Mouse (Mus musculus) heart, embryonic 10.5 days (tissue): ENCODE measurements at regions not wholly inside any gene's neighbourhood (a gene's known extent, or its start where the extent isn't known, plus 50 kb on each side); places are given as distances from the start of the nearest gene placed in this dataset.

Source experiments
- DNase-seq: peaks from one replicate; pipeline ENCODE4 v3.0.0-alpha.2; 2017; ENCODE audit warnings: low spot score
- H3K27ac ChIP-seq: fragments of 300-500 bp; sonication (generic); 2 replicates; pipeline ENCODE4 v1.5.1; 2016; ENCODE audit warnings: mild to moderate bottlenecking
- H3K27me3 ChIP-seq: fragments of 300-500 bp; sonication (generic); 2 replicates; pipeline ENCODE4 v1.6.1; 2016; ENCODE audit warnings: mild to moderate bottlenecking; ENCODE audit not compliant: poor library complexity, insufficient read depth, severe bottlenecking
- H3K36me3 ChIP-seq: fragments of 300-500 bp; sonication (generic); 2 replicates; pipeline ENCODE4 v1.6.1; 2016; ENCODE audit warnings: mild to moderate bottlenecking, moderate library complexity
- H3K4me1 ChIP-seq: fragments of 300-500 bp; sonication (generic); 2 replicates; pipeline ENCODE4 v1.6.1; 2016; ENCODE audit warnings: mild to moderate bottlenecking
- H3K4me3 ChIP-seq: fragments of 300-500 bp; sonication (generic); 2 replicates; pipeline ENCODE4 v1.5.1; 2016; ENCODE audit warnings: mild to moderate bottlenecking, moderate library complexity
- H3K9me3 ChIP-seq: fragments of 300-500 bp; sonication (generic); 2 replicates; pipeline ENCODE4 v1.6.1; 2016; ENCODE audit warnings: mild to moderate bottlenecking, moderate library complexity
- WGBS: fragments of 180-500 bp; shearing (Covaris S2); methylation state at CpG from one replicate; pipeline ENCODE4 v1.1.7; 2016; 5-methylcytosine and 5-hydroxymethylcytosine counted together

GRCm38 (mm10) chr16:70259364-70259763 lies 54.4 kb upstream of the Gbe1 start:
- WGBS, result 17% methylated on average over 1 of the region's 1 CpGs
- Histone ChIP-seq H3K4me3 (no peak overlapping the region), H3K27ac (no peak overlapping the region), H3K9me3 (no peaks in the 10 kb centered on the region), H3K36me3 (no peaks in the 10 kb centered on the region), H3K27me3 (no peaks in the 10 kb centered on the region), H3K4me1 (peaks cover 4% of the 10 kb centered on the region; the same call in 1 of the 2 replicates)
- peak; percentile 76 for DNase-seq

- Histone ChIP-seq H3K36me3 (no peaks in the 10 kb centered on the region), H3K27ac (no peak overlapping the region; the same call in 1 of the 2 replicates), H3K4me1 (peaks cover 4% of the 10 kb centered on the region; the same call in 1 of the 2 replicates), H3K4me3 (no peak overlapping the region), H3K27me3 (no peaks in the 10 kb centered on the region), H3K9me3 (no peaks in the 10 kb centered on the region)
- DNase-seq, result no peak
- WGBS, result 39% methylated on average over 1 of the region's 1 CpGs
These were observed 53.6 kb upstream of the Gbe1 start for GRCm38 (mm10) chr16:70260151-70260550.
